Mouse (Mus musculus): ENCODE data around the gene Ccdc171. TPM values are rescaled to one million over a fixed set of nuclear protein-coding genes. Genes with fewer than 3 reads are reported as not detected.
A peak's percentile ranks its signal among the peaks of the same experiment; 100 is the strongest.

Ccdc171 gene
- total RNA-seq, 1 experiment = 3.5 TPM

DNA sequence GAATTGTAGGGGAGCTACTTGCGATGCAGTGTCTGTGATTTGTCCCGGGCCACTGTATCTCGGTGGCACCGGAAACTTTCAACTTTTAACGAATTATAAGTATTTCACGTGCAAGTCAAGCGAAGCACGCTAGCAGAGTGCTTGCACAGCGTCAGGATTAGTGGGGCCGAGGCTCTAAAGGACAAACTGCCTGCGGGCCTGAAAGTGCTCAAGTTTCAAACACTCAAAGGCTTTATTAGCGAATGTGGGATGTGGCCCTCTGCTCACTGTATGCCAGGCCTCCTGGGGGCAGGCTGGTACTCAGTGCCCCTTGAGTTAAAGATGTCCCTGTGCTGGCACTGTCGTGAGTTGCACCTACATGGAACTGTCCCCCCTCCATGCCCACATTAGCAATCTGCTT lies 266.5 kb downstream of the Ccdc171 start:
- no peak for DNase-seq (ENCODE audit: low read depth, low spot score)
- no peak overlapping the region for H3K4me3 ChIP-seq (ENCODE audit: insufficient read depth in 1 of 2, low read depth in 1 of 2, low read length in 2 of 2, poor library complexity in 1 of 2, severe bottlenecking in 1 of 2)
- in situ Hi-C loops (cut with MboI; ENCODE audit: low sequenced_read_pairs in 2 of 2, unreplicated experiment in 2 of 2) = no loop called here
- no peak for TF ChIP-seq ZC3H11A (IDR thresholded peaks at IDR 0.05; ENCODE audit: borderline replicate concordance, low read depth, low read length)
- TF ChIP-seq MAFK (IDR thresholded peaks at IDR 0.05; ENCODE audit: insufficient read depth, low read depth, low read length) = no peak
- no peak for TF ChIP-seq ZNF384 (IDR thresholded peaks at IDR 0.05; ENCODE audit: low read depth, low read length)
- TF ChIP-seq CHD2 (IDR thresholded peaks at IDR 0.05; ENCODE audit: low read depth, low read length) = no peak
- TF ChIP-seq HCFC1 (IDR thresholded peaks at IDR 0.05; ENCODE audit: borderline replicate concordance, insufficient read depth, low read length) = no peak
- H3K9ac ChIP-seq (ENCODE audit: insufficient read depth, low read depth, low read length, poor library complexity, severe bottlenecking) = no peak overlapping the region
- no peaks in the 10 kb centered on the region; a peak in 1 of 4 replicates for H3K4me1 ChIP-seq (ENCODE audit: control insufficient read depth in 2 of 2, insufficient read depth in 2 of 2, low read length in 2 of 2, poor library complexity in 1 of 2)
- H3K27ac ChIP-seq (ENCODE audit: insufficient read depth, low read depth, low read length, poor library complexity, severe bottlenecking) = no peak overlapping the region
- no peaks in the 10 kb centered on the region for H3K36me3 ChIP-seq (ENCODE audit: control insufficient read depth, insufficient read depth, low read length, poor library complexity, severe bottlenecking)
- H3K9me3 ChIP-seq (ENCODE audit: control insufficient read depth, insufficient read depth, low read depth, low read length) = no peaks in the 10 kb centered on the region

DNA sequence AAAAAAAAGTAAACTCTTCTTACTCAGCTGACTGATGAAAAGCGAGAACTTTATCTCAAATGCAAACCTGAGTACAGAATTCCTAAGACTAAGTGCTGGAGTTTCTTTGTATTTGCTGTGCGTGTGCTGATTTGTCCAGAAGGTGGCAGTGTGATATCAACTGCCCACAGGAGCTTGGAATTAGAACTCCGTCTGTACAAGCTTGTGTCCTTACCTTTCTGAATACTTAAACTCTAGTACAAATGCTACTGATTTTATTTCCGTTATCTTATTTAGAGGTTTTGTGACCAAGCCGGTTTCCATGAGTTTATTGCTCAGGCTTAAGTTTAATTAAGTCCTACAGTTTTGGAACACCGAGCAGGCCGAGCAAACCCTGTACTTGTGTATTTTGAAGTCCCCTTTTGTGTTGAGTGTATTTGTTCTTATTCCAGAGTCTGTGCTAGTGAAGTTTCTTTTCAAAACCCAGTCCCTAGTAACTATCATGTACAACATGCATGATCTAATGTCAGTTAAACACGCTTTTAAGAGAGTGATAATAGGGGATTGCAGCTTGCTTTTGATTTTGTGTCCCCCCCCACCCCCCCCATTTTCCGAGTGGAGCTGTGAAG lies 269.1 kb downstream of the Ccdc171 start:
- Histone ChIP-seq H3K9ac (ENCODE audit: insufficient read depth, low read depth, low read length, poor library complexity, severe bottlenecking) (no peak overlapping the region), H3K36me3 (ENCODE audit: control insufficient read depth, insufficient read depth, low read length, poor library complexity, severe bottlenecking) (no peaks in the 10 kb centered on the region), H3K9me3 (ENCODE audit: control insufficient read depth, insufficient read depth, low read depth, low read length) (no peaks in the 10 kb centered on the region), H3K4me1 (ENCODE audit: control insufficient read depth in 2 of 2, insufficient read depth in 2 of 2, low read length in 2 of 2, poor library complexity in 1 of 2) (no peaks in the 10 kb centered on the region; a peak in 1 of 4 replicates), H3K27ac (ENCODE audit: insufficient read depth, low read depth, low read length, poor library complexity, severe bottlenecking) (no peak overlapping the region), H3K4me3 (ENCODE audit: insufficient read depth in 1 of 2, low read depth in 1 of 2, low read length in 2 of 2, poor library complexity in 1 of 2, severe bottlenecking in 1 of 2) (no peak overlapping the region)
- DNase-seq (ENCODE audit: low read depth, low spot score) = peak; percentile 50
- in situ Hi-C loops (cut with MboI; ENCODE audit: low sequenced_read_pairs in 2 of 2, unreplicated experiment in 2 of 2) = no loop called here
- no peak for TF ChIP-seq MAFK (IDR thresholded peaks at IDR 0.05; ENCODE audit: insufficient read depth, low read depth, low read length)
- no peak for TF ChIP-seq ZNF384 (IDR thresholded peaks at IDR 0.05; ENCODE audit: low read depth, low read length)
- peak; percentile 78; the same call in 1 of the 2 replicates for TF ChIP-seq ZC3H11A (IDR thresholded peaks at IDR 0.05; ENCODE audit: borderline replicate concordance, low read depth, low read length)

DNA sequence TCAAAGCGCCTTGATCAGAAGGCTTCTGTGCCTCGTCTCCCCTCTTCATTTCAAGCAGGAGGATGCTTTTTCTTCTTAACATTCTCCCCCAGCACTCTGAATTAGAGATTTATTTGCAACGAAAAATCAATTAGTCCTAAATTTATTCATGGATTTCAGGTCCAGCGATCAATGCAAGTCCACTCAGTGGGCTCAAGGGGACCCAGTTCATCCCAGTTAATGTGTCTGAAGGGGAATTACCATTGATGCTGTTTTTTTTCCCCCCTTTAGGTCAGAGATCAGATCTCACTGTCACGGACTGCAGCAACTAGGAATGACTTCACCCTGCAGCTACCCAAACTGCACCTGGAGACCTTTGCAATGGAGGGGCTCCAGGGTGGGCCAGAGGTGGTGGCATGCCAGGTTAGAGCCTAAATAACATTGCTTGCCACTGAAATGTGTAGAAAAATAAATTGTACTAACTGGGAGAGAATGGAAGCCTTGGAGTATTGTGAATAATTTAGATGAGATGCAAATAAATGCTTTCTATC lies 269.6 kb downstream of the Ccdc171 start:
- Histone ChIP-seq H3K4me1 (ENCODE audit: control insufficient read depth in 2 of 2, insufficient read depth in 2 of 2, low read length in 2 of 2, poor library complexity in 1 of 2) (no peaks in the 10 kb centered on the region; a peak in 1 of 4 replicates), H3K4me3 (ENCODE audit: insufficient read depth in 1 of 2, low read depth in 1 of 2, low read length in 2 of 2, poor library complexity in 1 of 2, severe bottlenecking in 1 of 2) (no peak overlapping the region), H3K27ac (ENCODE audit: insufficient read depth, low read depth, low read length, poor library complexity, severe bottlenecking) (no peak overlapping the region), H3K9me3 (ENCODE audit: control insufficient read depth, insufficient read depth, low read depth, low read length) (no peaks in the 10 kb centered on the region), H3K9ac (ENCODE audit: insufficient read depth, low read depth, low read length, poor library complexity, severe bottlenecking) (no peak overlapping the region), H3K36me3 (ENCODE audit: control insufficient read depth, insufficient read depth, low read length, poor library complexity, severe bottlenecking) (no peaks in the 10 kb centered on the region)
- in situ Hi-C loops (cut with MboI; ENCODE audit: low sequenced_read_pairs in 2 of 2, unreplicated experiment in 2 of 2) = no loop called here
- DNase-seq (ENCODE audit: low read depth, low spot score) = no peak
- no peak for TF ChIP-seq ZNF384 (IDR thresholded peaks at IDR 0.05; ENCODE audit: low read depth, low read length)
- TF ChIP-seq HCFC1 (IDR thresholded peaks at IDR 0.05; ENCODE audit: borderline replicate concordance, insufficient read depth, low read length) = no peak
- TF ChIP-seq MAFK (IDR thresholded peaks at IDR 0.05; ENCODE audit: insufficient read depth, low read depth, low read length) = no peak
- TF ChIP-seq CHD2 (IDR thresholded peaks at IDR 0.05; ENCODE audit: low read depth, low read length) = no peak
- no peak for TF ChIP-seq ZC3H11A (IDR thresholded peaks at IDR 0.05; ENCODE audit: borderline replicate concordance, low read depth, low read length)

DNA sequence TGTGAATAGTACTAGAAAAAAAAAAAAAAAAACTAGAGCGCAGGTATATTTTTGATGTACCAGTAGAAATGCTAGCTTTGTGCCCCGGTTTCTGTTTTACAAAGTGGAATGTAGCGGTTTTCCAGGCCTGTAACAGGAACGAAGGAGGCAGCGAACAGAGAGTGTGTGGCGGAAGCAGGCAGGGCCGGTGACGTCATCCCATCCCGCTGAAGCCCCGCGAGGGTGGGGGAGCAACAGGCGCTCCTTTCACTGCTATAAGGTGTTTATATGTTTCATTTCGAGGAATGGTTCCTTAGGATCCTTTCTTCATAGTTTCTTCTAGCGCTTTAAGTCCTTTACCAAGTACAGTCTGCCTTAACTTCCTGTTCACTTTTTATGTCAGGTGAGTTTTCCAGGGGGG lies 272.6 kb downstream of the Ccdc171 start:
- H3K27ac ChIP-seq (ENCODE audit: insufficient read depth, low read depth, low read length, poor library complexity, severe bottlenecking) = no peak overlapping the region
- no peaks in the 10 kb centered on the region for H3K4me1 ChIP-seq (ENCODE audit: control insufficient read depth in 2 of 2, insufficient read depth in 2 of 2, low read length in 2 of 2, poor library complexity in 1 of 2)
- in situ Hi-C loops (cut with MboI; ENCODE audit: low sequenced_read_pairs in 2 of 2, unreplicated experiment in 2 of 2) = no loop called here
- H3K9ac ChIP-seq (ENCODE audit: insufficient read depth, low read depth, low read length, poor library complexity, severe bottlenecking) = no peak overlapping the region
- TF ChIP-seq MAFK (IDR thresholded peaks at IDR 0.05; ENCODE audit: insufficient read depth, low read depth, low read length) (no peak), ZC3H11A (IDR thresholded peaks at IDR 0.05; ENCODE audit: borderline replicate concordance, low read depth, low read length) (no peak), HCFC1 (IDR thresholded peaks at IDR 0.05; ENCODE audit: borderline replicate concordance, insufficient read depth, low read length) (no peak), ZNF384 (IDR thresholded peaks at IDR 0.05; ENCODE audit: low read depth, low read length) (no peak), CHD2 (IDR thresholded peaks at IDR 0.05; ENCODE audit: low read depth, low read length) (no peak)
- H3K36me3 ChIP-seq (ENCODE audit: control insufficient read depth, insufficient read depth, low read length, poor library complexity, severe bottlenecking) = no peaks in the 10 kb centered on the region
- DNase-seq (ENCODE audit: low read depth, low spot score) = no peak
- no peaks in the 10 kb centered on the region for H3K9me3 ChIP-seq (ENCODE audit: control insufficient read depth, insufficient read depth, low read depth, low read length)
- H3K4me3 ChIP-seq (ENCODE audit: insufficient read depth in 1 of 2, low read depth in 1 of 2, low read length in 2 of 2, poor library complexity in 1 of 2, severe bottlenecking in 1 of 2) = no peak overlapping the region
